Mouse (Mus musculus) thymus, adult 2 months (tissue): ENCODE measurements around the gene Tdgf1. TPM values are rescaled to one million over a fixed set of nuclear protein-coding genes. Genes with fewer than 3 reads are reported as not detected.

Experiments used
- DNase-seq: peaks from one replicate; pipeline ENCODE4 v3.0.0; 2021
- H3K27ac ChIP-seq: fragments of 200-500 bp; 2 replicates; pipeline ENCODE4 v1.5.1; 2012; ENCODE audit warnings: low read length, control low read depth; ENCODE audit not compliant: control insufficient read depth, insufficient read depth
- H3K27me3 ChIP-seq: fragments of 200-500 bp; 2 replicates; pipeline ENCODE4 v1.6.1; 2012; ENCODE audit warnings: mild to moderate bottlenecking, low read length, moderate library complexity, mixed read lengths; ENCODE audit not compliant: control insufficient read depth, insufficient read depth
- H3K36me3 ChIP-seq: fragments of 200-500 bp; 2 replicates; pipeline ENCODE4 v1.6.1; 2012; ENCODE audit warnings: mild to moderate bottlenecking, low read length, moderate library complexity; ENCODE audit not compliant: control insufficient read depth, insufficient read depth
- H3K4me1 ChIP-seq: fragments of 200-500 bp; replicated peaks from 2 replicates; pipeline ENCODE4 v1.6.1; 2012; ENCODE audit warnings: low read length; ENCODE audit not compliant: control insufficient read depth, insufficient read depth
- H3K4me3 ChIP-seq: fragments of 200-500 bp; 2 replicates; pipeline ENCODE4 v1.5.1; 2012; ENCODE audit warnings: mild to moderate bottlenecking, low read length, control low read depth, moderate library complexity; ENCODE audit not compliant: control insufficient read depth, insufficient read depth
- CTCF ChIP-seq: fragments of 200-500 bp; IDR thresholded peaks from 2 replicates; pipeline ENCODE4 v1.5.1; 2012; ENCODE audit warnings: mild to moderate bottlenecking, control low read depth, low read length, moderate library complexity, borderline replicate concordance; ENCODE audit not compliant: control insufficient read depth, poor library complexity, insufficient read depth; ENCODE audit errors: extremely low read depth
- POLR2A ChIP-seq: fragments of 200-500 bp; IDR thresholded peaks from 2 replicates; pipeline ENCODE4 v1.6.1; 2012; ENCODE audit warnings: mild to moderate bottlenecking, low read length, control low read depth, moderate library complexity; ENCODE audit not compliant: control insufficient read depth, poor library complexity, insufficient read depth; ENCODE audit errors: extremely low read depth
- WGBS: fragments of 180-500 bp; shearing (Covaris S2); methylation state at CpG from one replicate; pipeline ENCODE4 v1.1.7; 2018; 5-methylcytosine and 5-hydroxymethylcytosine counted together
- polyA plus RNA-seq: library from polyadenylated mRNA; depleted of rRNA; stranded (reverse); fragments of >200 nt; gene quantifications from 2 replicates; pipeline ENCODE4 v1.2.3, GENCODE M21; 2012; rRNA removed

The Tdgf1 gene
- polyA plus RNA-seq, 1 experiment = 0.47 TPM

- H3K36me3 ChIP-seq = peaks cover 26% of the 10 kb centered on the region
- 70% methylated on average over 10 of the region's 10 CpGs for WGBS
Observed at GRCm38 (mm10) chr9:110893429-110893828, 52.5 kb downstream of the Tdgf1 start.

GRCm38 (mm10) chr9:110892552-110892951, 53.4 kb downstream of the Tdgf1 start:
- DNase-seq = no peak
- Histone ChIP-seq H3K27ac (no peak overlapping the region), H3K36me3 (peaks cover 21% of the 10 kb centered on the region), H3K4me3 (no peak overlapping the region), H3K4me1 (peaks cover 88% of the 10 kb centered on the region), H3K27me3 (no peaks in the 10 kb centered on the region)
- over 99% methylated on average over 3 of the region's 3 CpGs for WGBS
- TF ChIP-seq POLR2A = no peak

More at GRCm38 (mm10) chr9:110893429-110893828, 52.5 kb downstream of the Tdgf1 start:
- no peak for DNase-seq
- no peak overlapping the region for H3K4me3 ChIP-seq
- H3K27me3 ChIP-seq = no peaks in the 10 kb centered on the region
- no peak overlapping the region for H3K27ac ChIP-seq
- H3K4me1 ChIP-seq = peaks cover 89% of the 10 kb centered on the region
- TF ChIP-seq CTCF = no peak
- no peak for TF ChIP-seq POLR2A

GRCm38 (mm10) chr9:110891077-110891828, 54.7 kb downstream of the Tdgf1 start:
- Histone ChIP-seq H3K27me3 (no peaks in the 10 kb centered on the region), H3K4me3 (no peak overlapping the region), H3K36me3 (peaks cover 22% of the 10 kb centered on the region), H3K27ac (no peak overlapping the region), H3K4me1 (peaks cover 87% of the 10 kb centered on the region)
- 53% methylated on average over 12 of the region's 12 CpGs for WGBS
- DNase-seq = no peak
- no peak for TF ChIP-seq POLR2A
- TF ChIP-seq CTCF = no peak

GRCm38 (mm10) chr9:110890026-110890783, 55.8 kb downstream of the Tdgf1 start:
- WGBS = 86% methylated on average over 21 of the region's 21 CpGs
- TF ChIP-seq CTCF = peak; percentile 17; the same call in 1 of the 2 replicates
- TF ChIP-seq POLR2A = no peak
- DNase-seq = peak; percentile 3
- Histone ChIP-seq H3K27me3 (no peaks in the 10 kb centered on the region), H3K27ac (no peak overlapping the region), H3K4me3 (no peak overlapping the region), H3K4me1 (peaks cover 87% of the 10 kb centered on the region), H3K36me3 (peaks cover 25% of the 10 kb centered on the region)

Other genes starting within 250 kb of the Tdgf1 start
- 2.4 and 293 TPM in 2 replicates for gene Myl3, start 204.3 kb downstream of the Tdgf1 start, polyA plus RNA-seq
- gene Pth1r, start 199.0 kb downstream of the Tdgf1 start, polyA plus RNA-seq = 5.4 and 5.8 TPM in 2 replicates
- not detected in 2 replicates for gene Prss42, start 148.0 kb downstream of the Tdgf1 start, polyA plus RNA-seq
- 0.11 TPM in 1 of 2 replicates, not detected in the other for gene Prss44, start 132.2 kb downstream of the Tdgf1 start, polyA plus RNA-seq
- not detected in 2 replicates for gene Prss43, start 119.5 kb downstream of the Tdgf1 start, polyA plus RNA-seq
- gene Prss45, start 111.6 kb downstream of the Tdgf1 start, polyA plus RNA-seq = not detected in 2 replicates
- gene Prss46, start 101.7 kb downstream of the Tdgf1 start, polyA plus RNA-seq = 0.08 TPM in 1 of 2 replicates, not detected in the other
- gene Prss50, start 88.2 kb downstream of the Tdgf1 start, polyA plus RNA-seq = 0.19 and 0.22 TPM in 2 replicates
- 142 and 145 TPM in 2 replicates for gene Als2cl, start 66.3 kb downstream of the Tdgf1 start, polyA plus RNA-seq
- 11.3 and 12.3 TPM in 2 replicates for gene Tmie, start 66.0 kb downstream of the Tdgf1 start, polyA plus RNA-seq
- gene Fam240a, start 29.3 kb downstream of the Tdgf1 start, polyA plus RNA-seq = 0.74 and 1.7 TPM in 2 replicates
- gene Lrrc2, start 5.4 kb upstream of the Tdgf1 start, polyA plus RNA-seq = 0.03 and 1.1 TPM in 2 replicates
- 0.57 and 1.1 TPM in 2 replicates for gene Rtp3, start 44.4 kb upstream of the Tdgf1 start, polyA plus RNA-seq
- gene Ltf, start 73.1 kb upstream of the Tdgf1 start, polyA plus RNA-seq = 3.5 and 4.9 TPM in 2 replicates
- 2.3 and 3.6 TPM in 2 replicates for gene Ccrl2, start 111.4 kb upstream of the Tdgf1 start, polyA plus RNA-seq
- 8.4 TPM in 2 replicates for gene Lrrfip2, start 171.4 kb upstream of the Tdgf1 start, polyA plus RNA-seq